Comparison of ENCODE assay signal across 9 mouse cellular contexts in the genomic region with DNA sequence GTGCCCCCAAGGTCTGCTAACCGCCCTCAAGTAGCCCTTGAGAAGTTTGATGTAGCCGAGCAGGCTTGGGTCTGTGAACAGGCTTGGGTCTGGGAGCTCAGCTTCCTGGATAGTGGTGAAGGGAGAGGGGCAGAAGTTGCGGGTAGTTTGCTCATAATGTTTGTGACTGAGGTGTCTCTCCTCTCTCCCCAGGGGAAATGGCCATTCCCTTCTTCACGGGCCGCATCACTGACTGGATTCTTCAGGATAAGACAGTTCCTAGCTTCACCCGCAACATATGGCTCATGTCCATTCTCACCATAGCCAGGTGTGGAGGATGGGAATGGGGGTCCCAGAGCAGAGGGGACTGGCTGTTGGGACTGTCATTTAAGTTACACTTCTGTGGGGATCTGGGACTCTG.
"Had no signal": no experiment of that assay in that cellular context is flagged by ENCODE, and none has a peak within 500 bp of the region (broad histone marks: within the 10 kb centered on the region; RNA-seq: fewer than 3 reads in every experiment).

No protein-coding gene starts in this region.

- H3K4me3 ChIP-seq: left cerebral cortex, adult 2 months; midbrain, embryonic 13.5 days had no signal

- H3K9me3 ChIP-seq: kidney, embryonic 15.5 days; limb, embryonic 15.5 days; liver, embryonic 13.5 days; midbrain, embryonic 13.5 days had no signal

- H3K9ac ChIP-seq: limb, embryonic 15.5 days had no signal

- DNase-seq: kidney, adult 2 months; kidney, postnatal 25 days; liver, embryonic 13.5 days; lung, adult 18-20 months; right cerebral cortex, postnatal 14 days had no signal

- H3K27ac ChIP-seq: kidney, embryonic 15.5 days; left cerebral cortex, adult 2 months; limb, embryonic 15.5 days; liver, embryonic 13.5 days; midbrain, embryonic 13.5 days had no signal

- ATAC-seq: midbrain, embryonic 13.5 days had no signal

- H3K36me3 ChIP-seq: kidney, embryonic 15.5 days; limb, embryonic 15.5 days; liver, embryonic 13.5 days; midbrain, embryonic 13.5 days had no signal
